Mouse (Mus musculus) neural tube, embryonic 11.5 days (tissue): ENCODE measurements around the gene Cnot3. TPM values are rescaled to one million over a fixed set of nuclear protein-coding genes. Genes with fewer than 3 reads are reported as not detected.
"Not testable (repeated sequence)": the region's sequence is repeated elsewhere in the genome, so short reads cannot be mapped to it uniquely, and the experiment has no call there.

Experiments used
- ATAC-seq: fragments of 200-750 bp; cut with Nextera tagmentation; 2 replicates; pipeline ENCODE4 v1.8.0; 2017; ENCODE audit warnings: moderate number of reproducible peaks, mild to moderate bottlenecking, moderate TSS enrichment, moderate library complexity; ENCODE audit not compliant: insufficient read depth, low FRiP score, low TSS enrichment
- DNase-seq: peaks from one replicate; pipeline ENCODE4 v3.0.0-alpha.2; 2015; ENCODE audit warnings: low spot score
- H3K27ac ChIP-seq: fragments of 300-500 bp; sonication (generic); 2 replicates; pipeline ENCODE4 v1.5.1; 2014; ENCODE audit warnings: low read depth, mild to moderate bottlenecking, low read length
- H3K27me3 ChIP-seq: fragments of 300-500 bp; sonication (generic); 2 replicates; pipeline ENCODE4 v1.6.1; 2014; ENCODE audit warnings: mild to moderate bottlenecking, low read length, mixed read lengths; ENCODE audit not compliant: control insufficient read depth, insufficient read depth
- H3K36me3 ChIP-seq: fragments of 300-500 bp; sonication (generic); 2 replicates; pipeline ENCODE4 v1.6.1; 2014; ENCODE audit warnings: mild to moderate bottlenecking, low read length, moderate library complexity, mixed read lengths; ENCODE audit not compliant: control insufficient read depth, insufficient read depth
- H3K4me1 ChIP-seq: fragments of 300-500 bp; sonication (generic); 2 replicates; pipeline ENCODE4 v1.6.1; 2014; ENCODE audit warnings: low read length, mixed read lengths; ENCODE audit not compliant: control insufficient read depth, insufficient read depth
- H3K4me2 ChIP-seq: fragments of 300-500 bp; sonication (generic); 2 replicates; pipeline ENCODE4 v1.6.1; 2014; ENCODE audit warnings: low read depth, mild to moderate bottlenecking, moderate library complexity
- H3K4me3 ChIP-seq: fragments of 300-500 bp; sonication (generic); 2 replicates; pipeline ENCODE4 v1.5.1; 2014; ENCODE audit warnings: low read depth, low read length
- H3K9ac ChIP-seq: fragments of 300-500 bp; sonication (generic); 2 replicates; pipeline ENCODE4 v1.6.1; 2014; ENCODE audit warnings: mild to moderate bottlenecking, low read length
- H3K9me3 ChIP-seq: fragments of 300-500 bp; sonication (generic); 2 replicates; pipeline ENCODE4 v1.6.1; 2016; ENCODE audit warnings: low read length; ENCODE audit not compliant: control insufficient read depth
- WGBS: fragments of 180-500 bp; shearing (Covaris S2); extraction: QIAGEN DNeasy Blood & Tissue Kit; methylation state at CpG from one replicate; pipeline ENCODE4 v1.1.7; 2014; 5-methylcytosine and 5-hydroxymethylcytosine counted together
- polyA plus RNA-seq: library from polyadenylated mRNA; unstranded; fragments of >200 nt; fragmentation: Nextera tagmentation; extraction: Ambion mirVana; gene quantifications from 2 replicates; pipeline ENCODE4 v1.2.1, GENCODE M21; 2014

Gene Cnot3
- polyA plus RNA-seq, 1 experiment from 2014 or later = 75.4 TPM

- Histone ChIP-seq H3K4me3 (no peak overlapping the region), H3K4me1 (peaks cover 4% of the 10 kb centered on the region), H3K36me3 (peaks cover 3% of the 10 kb centered on the region), H3K9me3 (no peaks in the 10 kb centered on the region), H3K27ac (no peak overlapping the region), H3K9ac (no peak overlapping the region; the same call in 1 of the 2 replicates), H3K27me3 (no peaks in the 10 kb centered on the region), H3K4me2 (no peak overlapping the region)
- ATAC-seq (peak; percentile 31; the same call in 1 of the 2 replicates), DNase-seq (no peak)
- WGBS = 82% methylated on average over 31 of the region's 31 CpGs
Measured at GRCm38 (mm10) chr7:3685400-3686187, 40.5 kb downstream of the Cnot3 start.

GRCm38 (mm10) chr7:3691919-3692318 lies 46.9 kb downstream of the Cnot3 start:
- Histone ChIP-seq H3K27ac (no peak overlapping the region), H3K4me2 (peak overlapping the region; percentile 78), H3K9ac (peak overlapping the region; percentile 75), H3K4me1 (0 out of 2 replicates have a peak, but pooled peaks cover 11% of the 10 kb centered on the region), H3K36me3 (no peaks in the 10 kb centered on the region; the same call in 1 of the 2 replicates), H3K4me3 (peak overlapping the region; percentile 53), H3K27me3 (no peaks in the 10 kb centered on the region), H3K9me3 (no peaks in the 10 kb centered on the region)
- 42% methylated on average over 3 of the region's 3 CpGs for WGBS
- DNase-seq (no peak), ATAC-seq (no peak)

GRCm38 (mm10) chr7:3692382-3692986 lies 47.4 kb downstream of the Cnot3 start, which contains the start of gene Tsen34:
TSS of gene Tsen34 (plus strand) at chr7:3692863.
- Histone ChIP-seq H3K27me3 (no peaks in the 10 kb centered on the region), H3K9me3 (no peaks in the 10 kb centered on the region), H3K36me3 (no peaks in the 10 kb centered on the region; the same call in 1 of the 2 replicates), H3K4me3 (peak within 1 kb of the TSS; percentile 53), H3K9ac (peak within 1 kb of the TSS; percentile 75), H3K27ac (peak within 1 kb of the TSS; percentile 88), H3K4me2 (peak within 1 kb of the TSS; percentile 78), H3K4me1 (0 out of 2 replicates have a peak, but pooled peaks cover 11% of the 10 kb centered on the region)
- DNase-seq (no peak), ATAC-seq (peak; percentile 66; the same call in 1 of the 2 replicates)
- under 1% methylated on average over 49 of the region's 49 CpGs for WGBS

GRCm38 (mm10) chr7:3692987-3693808 lies 48.1 kb downstream of the Cnot3 start, which contains the start of gene Mboat7:
TSS of gene Mboat7 (minus strand) at chr7:3693523.
- H3K9ac ChIP-seq = peak within 1 kb of the TSS; percentile 75
- no peaks in the 10 kb centered on the region; the same call in 1 of the 2 replicates for H3K36me3 ChIP-seq
- DNase-seq (peak; percentile 94), ATAC-seq (peak; percentile 88)
- H3K27me3 ChIP-seq = no peaks in the 10 kb centered on the region
- no peaks in the 10 kb centered on the region for H3K9me3 ChIP-seq
- peak within 1 kb of the TSS; percentile 78 for H3K4me2 ChIP-seq
- peak within 1 kb of the TSS; percentile 53 for H3K4me3 ChIP-seq
- 0 out of 2 replicates have a peak, but pooled peaks cover 11% of the 10 kb centered on the region for H3K4me1 ChIP-seq
- H3K27ac ChIP-seq = peak within 1 kb of the TSS; percentile 88
- WGBS = under 1% methylated on average over 55 of the region's 55 CpGs

- Histone ChIP-seq H3K27me3 (no peaks in the 10 kb centered on the region), H3K27ac (peak overlapping the region; percentile 88), H3K36me3 (no peaks in the 10 kb centered on the region; the same call in 1 of the 2 replicates), H3K4me2 (peak overlapping the region; percentile 78), H3K9me3 (no peaks in the 10 kb centered on the region), H3K4me3 (peak overlapping the region; percentile 53), H3K9ac (peak overlapping the region; percentile 75), H3K4me1 (0 out of 2 replicates have a peak, but pooled peaks cover 11% of the 10 kb centered on the region)
- no peak for ATAC-seq
- no peak for DNase-seq
- WGBS = under 1% methylated on average over 18 of the region's 18 CpGs
Measured at GRCm38 (mm10) chr7:3693809-3694075, 48.7 kb downstream of the Cnot3 start.

GRCm38 (mm10) chr7:3694076-3694948 lies 49.2 kb downstream of the Cnot3 start:
- H3K27me3 ChIP-seq = no peaks in the 10 kb centered on the region
- DNase-seq = peak; percentile 80
- H3K9me3 ChIP-seq = no peaks in the 10 kb centered on the region
- peak overlapping the region; percentile 88 for H3K27ac ChIP-seq
- peak overlapping the region; percentile 75 for H3K9ac ChIP-seq
- H3K4me2 ChIP-seq = peak overlapping the region; percentile 78
- H3K36me3 ChIP-seq = peaks cover 2% of the 10 kb centered on the region; the same call in 1 of the 2 replicates
- 0 out of 2 replicates have a peak, but pooled peaks cover 11% of the 10 kb centered on the region for H3K4me1 ChIP-seq
- peak overlapping the region; percentile 53 for H3K4me3 ChIP-seq
- WGBS = under 1% methylated on average over 43 of the region's 55 CpGs
- peak; percentile 32 for ATAC-seq

- not testable (repeated sequence) for DNase-seq, H3K27me3 ChIP-seq, ATAC-seq, H3K9me3 ChIP-seq, H3K36me3 ChIP-seq
- Histone ChIP-seq H3K4me1 (0 out of 2 replicates have a peak, but pooled peaks cover 11% of the 10 kb centered on the region), H3K27ac (peak overlapping the region; percentile 88), H3K9ac (peak overlapping the region; percentile 75), H3K4me2 (peak overlapping the region; percentile 78), H3K4me3 (peak overlapping the region; percentile 53)
- 6% methylated on average over 9 of the region's 9 CpGs for WGBS
Measured at GRCm38 (mm10) chr7:3694949-3695305, 49.9 kb downstream of the Cnot3 start.
